Mouse (Mus musculus) skeletal muscle tissue, adult 2 months (tissue): Measurements from ENCODE around the gene 9530053A07Rik.

Experiments
- DNase-seq: peaks from one replicate; pipeline ENCODE4 v3.0.0-alpha.2; 2012; ENCODE audit warnings: low read depth, low spot score

9530053A07Rik gene

GRCm38 (mm10) chr7:28175358-28175757, 46.1 kb downstream of the 9530053A07Rik start:
- DNase-seq = no peak

GRCm38 (mm10) chr7:28179228-28179627, 50.0 kb downstream of the 9530053A07Rik start, which contains the start of gene Dyrk1b:
Gene Dyrk1b (plus strand): TSS chr7:28179469.
- peak; percentile 99 for DNase-seq

- DNase-seq = peak; percentile 98
These were observed 50.6 kb downstream of the 9530053A07Rik start for GRCm38 (mm10) chr7:28179741-28180377.

GRCm38 (mm10) chr7:28180890-28181289, 51.6 kb downstream of the 9530053A07Rik start:
- no peak for DNase-seq

GRCm38 (mm10) chr7:28181376-28181775, 52.1 kb downstream of the 9530053A07Rik start:
- DNase-seq = no peak

- DNase-seq = peak; percentile 61
These were observed 53.1 kb downstream of the 9530053A07Rik start for GRCm38 (mm10) chr7:28182320-28182719.

GRCm38 (mm10) chr7:28185884-28186283, 56.6 kb downstream of the 9530053A07Rik start:
- DNase-seq = no peak

- DNase-seq = no peak
These were observed 57.4 kb downstream of the 9530053A07Rik start for GRCm38 (mm10) chr7:28186631-28187030.

GRCm38 (mm10) chr7:28191489-28191888, 62.2 kb downstream of the 9530053A07Rik start:
- no peak for DNase-seq

GRCm38 (mm10) chr7:28191903-28192302, 62.6 kb downstream of the 9530053A07Rik start:
- no peak for DNase-seq

GRCm38 (mm10) chr7:28195414-28196098, 66.3 kb downstream of the 9530053A07Rik start:
- no peak for DNase-seq

- peak; percentile 95 for DNase-seq
These were observed 67.3 kb downstream of the 9530053A07Rik start for GRCm38 (mm10) chr7:28196528-28196927.

GRCm38 (mm10) chr7:28199054-28199453, 69.8 kb downstream of the 9530053A07Rik start:
- no peak for DNase-seq

- peak; percentile 98 for DNase-seq
These were observed 74.2 kb downstream of the 9530053A07Rik start for GRCm38 (mm10) chr7:28203207-28204108.

GRCm38 (mm10) chr7:28206044-28206600, 76.9 kb downstream of the 9530053A07Rik start:
- DNase-seq = no peak

- no peak for DNase-seq
These were observed 79.2 kb downstream of the 9530053A07Rik start for GRCm38 (mm10) chr7:28208396-28208987.

GRCm38 (mm10) chr7:28208988-28209508, 79.8 kb downstream of the 9530053A07Rik start:
- peak; percentile 90 for DNase-seq

GRCm38 (mm10) chr7:28210731-28211130, 81.5 kb downstream of the 9530053A07Rik start:
- no peak for DNase-seq

- DNase-seq = no peak
These were observed 84.9 kb downstream of the 9530053A07Rik start for GRCm38 (mm10) chr7:28214142-28214541.
